Mouse (Mus musculus) forebrain, embryonic 14.5 days (tissue): Measurements from ENCODE around the gene Dkc1. TPM values are rescaled to one million over a fixed set of nuclear protein-coding genes. Genes with fewer than 3 reads are reported as not detected.

ENCODE experiments used
- polyA plus RNA-seq: library from polyadenylated mRNA; unstranded; fragments of >200 nt; fragmentation: Nextera tagmentation; extraction: Ambion mirVana; gene quantifications from 2 replicates; pipeline ENCODE4 v1.2.1, GENCODE M21; 2014

The Dkc1 gene
- polyA plus RNA-seq, 1 experiment from 2014 or later: 68.4 TPM

Other genes starting within 250 kb of the Dkc1 start
- gene Gab3, start 10.4 kb upstream of the Dkc1 start, polyA plus RNA-seq: 0.84 and 1.0 TPM in 2 replicates
- 17.6 and 21.5 TPM in 2 replicates for gene Mpp1, start 35.2 kb downstream of the Dkc1 start, polyA plus RNA-seq
- gene Smim9, start 67.9 kb downstream of the Dkc1 start, polyA plus RNA-seq: not detected in 2 replicates